Mouse (Mus musculus) mouse trophoblast stem cell (cell line): ENCODE data around the gene Mctp2.
"Not testable (repeated sequence)": the region's sequence is repeated elsewhere in the genome, so short reads cannot be mapped to it uniquely, and the experiment has no call there.

Source experiments
- in situ Hi-C, 2 experiments: fragments of 300-500 bp; cut with MseI, MboI; formaldehyde crosslinking; loops; 2 replicates in 1 of 2; 3 replicates in 1 of 2; pipeline ENCODE4 v1.15.1; 2025

Mctp2 gene

GRCm38 (mm10) chr7:72271546-72271945, 34.9 kb downstream of the Mctp2 start:
- in situ Hi-C loops, result no loop called here

GRCm38 (mm10) chr7:72269994-72270393, 36.4 kb downstream of the Mctp2 start:
- in situ Hi-C loops, result no loop called here

- in situ Hi-C loops, result no loop called here
These were observed 45.4 kb downstream of the Mctp2 start for GRCm38 (mm10) chr7:72260766-72261655.

- in situ Hi-C loops, result no loop called here
These were observed 47.4 kb downstream of the Mctp2 start for GRCm38 (mm10) chr7:72259045-72259444.

- in situ Hi-C loops, result not testable (repeated sequence)
These were observed 56.1 kb downstream of the Mctp2 start for GRCm38 (mm10) chr7:72250326-72250725.

- in situ Hi-C loops, result loop anchor here (5.0 kb wide), 1 partner anchor 121 kb away; no protein-coding TSS in a partner anchor
These were observed 65.1 kb downstream of the Mctp2 start for GRCm38 (mm10) chr7:72241269-72241668.

- in situ Hi-C loops, result loop anchor here (5.0 kb wide), 1 partner anchor 122 kb away; no protein-coding TSS in a partner anchor
These were observed 66.5 kb downstream of the Mctp2 start for GRCm38 (mm10) chr7:72239782-72240493.

GRCm38 (mm10) chr7:72238575-72238974, 67.8 kb downstream of the Mctp2 start:
- in situ Hi-C loops, result no loop called here

- in situ Hi-C loops, result no loop called here
These were observed 71.9 kb downstream of the Mctp2 start for GRCm38 (mm10) chr7:72234433-72234998.

- in situ Hi-C loops, result no loop called here
These were observed 75.1 kb downstream of the Mctp2 start for GRCm38 (mm10) chr7:72231182-72231877.

GRCm38 (mm10) chr7:72229925-72230324, 76.5 kb downstream of the Mctp2 start:
- in situ Hi-C loops, result no loop called here

- in situ Hi-C loops, result no loop called here
These were observed 82.8 kb downstream of the Mctp2 start for GRCm38 (mm10) chr7:72223558-72223957.

GRCm38 (mm10) chr7:72222532-72222931, 83.9 kb downstream of the Mctp2 start:
- in situ Hi-C loops, result no loop called here

- in situ Hi-C loops, result no loop called here
These were observed 88.4 kb downstream of the Mctp2 start for GRCm38 (mm10) chr7:72218048-72218447.

GRCm38 (mm10) chr7:72215563-72216215, 90.7 kb downstream of the Mctp2 start:
- in situ Hi-C loops, result no loop called here

GRCm38 (mm10) chr7:72210201-72210600, 96.2 kb downstream of the Mctp2 start:
- in situ Hi-C loops, result no loop called here

GRCm38 (mm10) chr7:72209296-72209695, 97.1 kb downstream of the Mctp2 start:
- in situ Hi-C loops, result no loop called here

- in situ Hi-C loops, result no loop called here
These were observed 99.6 kb downstream of the Mctp2 start for GRCm38 (mm10) chr7:72206841-72207240.

- in situ Hi-C loops, result no loop called here
These were observed 110.7 kb downstream of the Mctp2 start for GRCm38 (mm10) chr7:72195709-72196108.

GRCm38 (mm10) chr7:72193304-72193703, 113.1 kb downstream of the Mctp2 start:
- in situ Hi-C loops, result no loop called here

- in situ Hi-C loops, result no loop called here
These were observed 124.8 kb downstream of the Mctp2 start for GRCm38 (mm10) chr7:72181651-72182050.
